Mouse (Mus musculus): Measurements from ENCODE around the gene Srgap1.

DNA sequence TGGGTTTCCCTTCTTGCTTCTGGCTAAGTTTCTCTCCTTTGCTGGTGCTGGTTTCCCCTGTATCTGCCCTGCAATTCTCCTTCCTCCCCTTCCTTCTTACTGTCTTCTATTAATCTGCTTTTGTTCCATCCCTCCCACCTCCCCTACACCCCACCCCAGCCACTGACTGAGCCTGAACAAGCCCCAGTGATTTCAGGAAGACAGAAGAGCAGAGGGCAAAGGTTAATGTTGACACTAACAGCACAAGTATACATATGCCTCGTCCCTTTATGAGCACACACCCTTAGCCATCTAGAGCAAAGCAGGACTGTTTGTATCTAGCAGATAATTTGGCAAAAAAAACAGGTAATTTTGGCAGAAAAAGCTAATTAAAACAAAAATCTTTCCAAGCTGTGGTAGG is 291.3 kb downstream of the Srgap1 start:
- no peak for TF ChIP-seq POLR2A (IDR thresholded peaks at IDR 0.05; ENCODE audit: borderline replicate concordance, extremely low read depth, insufficient read depth, insufficient read length, poor library complexity, severe bottlenecking)
- no peak for TF ChIP-seq CTCF (IDR thresholded peaks at IDR 0.05; ENCODE audit: borderline replicate concordance, extremely low read depth, insufficient read depth, insufficient read length)

Measured in brain, embryonic 14.5 days (tissue).